Mouse (Mus musculus) ovary, adult 18-20 months (tissue): ENCODE data around the gene Tubgcp5.

Experiments used
- DNase-seq: peaks from one replicate; pipeline ENCODE4 v3.0.0; 2022; ENCODE audit warnings: low spot score, mixed read lengths

The Tubgcp5 gene

DNA sequence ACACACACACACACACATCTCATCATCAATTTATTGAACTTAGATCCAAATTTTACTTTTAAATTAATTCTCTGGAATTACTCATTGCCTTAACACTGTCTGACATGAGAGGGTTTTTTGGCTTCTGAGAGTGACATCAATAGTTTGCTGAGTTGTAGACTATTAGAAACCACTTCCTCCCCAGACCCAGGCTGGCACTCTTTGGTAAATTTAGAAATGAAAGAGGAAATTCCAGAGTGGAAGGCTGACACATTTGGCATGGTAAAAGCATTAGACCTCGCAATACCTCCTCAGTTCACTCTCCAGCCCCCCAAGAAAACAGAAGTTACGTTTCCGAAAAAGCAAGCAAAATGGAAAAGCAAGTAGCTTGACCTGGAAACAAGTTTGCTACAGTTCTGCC lies 58.8 kb downstream of the Tubgcp5 start:
- DNase-seq = no peak

DNA sequence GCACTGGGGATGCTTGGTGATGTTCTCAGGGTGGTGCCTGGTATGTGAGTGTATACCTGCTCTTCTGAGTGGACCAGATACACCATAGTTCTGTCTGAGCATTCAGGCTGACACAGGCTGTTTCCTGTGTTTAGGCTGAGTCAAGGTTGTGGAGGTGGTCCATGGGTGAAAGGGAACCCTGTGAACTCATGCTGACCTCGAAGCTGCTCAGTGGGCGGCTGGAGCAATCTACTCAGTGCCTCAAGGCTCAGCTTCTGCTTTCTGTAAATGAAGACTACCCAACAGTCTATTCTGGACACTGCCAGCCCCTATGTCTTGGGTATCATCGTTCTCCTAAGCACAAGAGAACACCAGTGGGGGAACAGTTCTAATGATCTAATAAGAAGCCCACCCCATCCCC lies 61.6 kb downstream of the Tubgcp5 start:
- no peak for DNase-seq

DNA sequence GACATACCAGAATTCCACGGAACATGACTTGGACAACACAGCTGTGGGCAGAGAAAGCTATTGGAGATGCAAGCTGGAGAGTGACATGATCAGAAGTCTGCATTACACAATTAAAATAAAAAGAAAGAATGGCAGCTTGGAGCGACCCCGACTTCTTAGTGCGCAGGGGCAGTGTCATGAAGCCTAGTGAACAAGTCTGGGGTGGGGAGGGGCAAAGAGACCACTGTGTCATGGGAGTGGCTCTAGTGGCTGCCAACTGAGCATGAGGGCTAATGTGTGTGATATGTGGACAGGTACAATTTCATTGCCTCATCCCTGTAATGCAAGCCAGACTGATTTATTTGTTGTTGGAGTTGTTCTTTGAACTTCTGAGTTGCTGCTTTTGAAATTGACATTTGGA lies 62.8 kb downstream of the Tubgcp5 start:
- DNase-seq = no peak

DNA sequence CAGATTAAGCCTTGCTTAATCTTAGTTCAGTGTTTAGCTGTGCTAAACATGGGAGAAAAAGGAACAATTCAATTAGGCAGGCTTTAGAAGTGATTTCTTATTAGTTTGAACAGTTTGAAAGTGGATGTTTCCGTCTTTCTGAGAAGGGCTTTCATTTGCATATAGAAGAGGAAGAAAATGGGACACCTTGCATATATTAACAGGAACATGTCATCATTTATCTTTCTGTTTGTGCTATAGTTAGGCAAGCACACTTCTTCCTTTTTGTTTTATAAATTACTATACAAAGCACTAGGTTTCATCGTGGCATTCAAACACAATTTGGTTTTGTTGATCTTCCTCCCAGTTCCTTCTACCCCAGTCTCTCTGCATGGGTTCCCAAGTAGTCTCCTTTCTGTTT lies 63.8 kb downstream of the Tubgcp5 start:
- no peak for DNase-seq

DNA sequence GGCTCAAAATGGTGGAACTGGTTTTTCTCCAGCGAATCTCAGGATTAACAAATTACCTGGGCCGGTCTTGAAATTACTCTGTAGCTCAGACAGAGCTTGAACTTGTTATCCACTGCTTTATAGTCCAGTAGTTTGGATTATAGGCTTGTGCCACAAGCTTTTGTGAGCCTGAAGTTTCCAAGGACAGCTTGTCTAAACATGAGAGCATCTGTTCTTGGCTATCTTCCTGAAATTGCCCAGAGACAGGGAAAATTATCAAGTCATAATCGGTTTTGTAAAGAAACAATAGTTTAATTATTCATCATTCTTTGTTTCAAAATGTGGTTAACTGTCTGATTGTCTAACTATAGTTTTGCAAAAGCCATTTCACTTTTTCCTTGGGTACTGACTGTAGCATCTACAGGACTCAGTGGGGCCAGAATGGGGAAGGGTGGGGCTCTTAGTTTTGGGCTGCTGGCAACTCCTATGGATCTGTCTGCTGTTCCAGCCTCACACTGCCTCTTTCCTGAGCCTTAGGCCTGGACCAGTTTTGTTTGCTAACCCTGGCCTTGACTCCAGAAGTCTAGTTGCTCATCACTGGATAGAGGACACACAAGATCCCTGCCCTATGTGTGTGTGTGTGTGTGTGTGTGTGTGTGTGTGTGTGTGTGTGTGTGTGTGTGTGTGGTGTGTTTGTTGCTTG lies 65.0 kb downstream of the Tubgcp5 start:
- DNase-seq = no peak

DNA sequence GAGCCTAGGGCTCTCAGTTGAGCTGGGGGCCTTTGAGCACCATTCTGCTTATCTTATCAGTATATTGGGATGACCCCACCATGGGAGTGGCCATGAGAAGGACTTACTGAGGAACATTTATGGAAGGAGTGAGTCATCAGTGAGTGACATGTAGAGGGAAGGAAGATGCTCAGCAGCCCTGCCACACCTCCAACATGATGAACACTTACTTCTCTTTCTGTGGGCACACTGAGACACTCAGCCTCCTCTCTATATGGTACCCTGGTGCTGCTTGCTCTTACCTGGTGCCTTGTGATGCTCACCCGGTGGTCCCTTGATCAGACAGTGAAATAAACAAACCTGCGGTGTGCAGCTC lies 65.5 kb downstream of the Tubgcp5 start:
- DNase-seq = peak; percentile 30

DNA sequence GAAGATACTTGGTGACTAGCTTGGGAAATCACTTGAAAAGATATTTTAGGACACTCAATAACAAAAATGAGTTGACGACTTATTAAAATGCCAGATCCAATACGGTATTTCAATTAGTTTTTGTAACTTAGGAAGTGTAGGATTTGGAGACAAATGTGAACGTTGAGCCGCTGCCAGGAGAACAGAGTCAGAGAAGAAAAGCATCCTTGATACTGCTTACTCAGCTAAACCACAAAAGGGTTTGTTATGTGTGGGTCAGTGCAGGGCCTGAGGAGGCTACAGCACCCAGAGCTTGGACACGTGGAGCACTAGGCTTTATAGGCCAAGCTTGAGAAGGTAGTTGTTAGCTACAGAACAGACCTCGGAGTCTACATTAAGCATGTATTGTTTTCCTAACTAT lies 66.0 kb downstream of the Tubgcp5 start:
- no peak for DNase-seq

DNA sequence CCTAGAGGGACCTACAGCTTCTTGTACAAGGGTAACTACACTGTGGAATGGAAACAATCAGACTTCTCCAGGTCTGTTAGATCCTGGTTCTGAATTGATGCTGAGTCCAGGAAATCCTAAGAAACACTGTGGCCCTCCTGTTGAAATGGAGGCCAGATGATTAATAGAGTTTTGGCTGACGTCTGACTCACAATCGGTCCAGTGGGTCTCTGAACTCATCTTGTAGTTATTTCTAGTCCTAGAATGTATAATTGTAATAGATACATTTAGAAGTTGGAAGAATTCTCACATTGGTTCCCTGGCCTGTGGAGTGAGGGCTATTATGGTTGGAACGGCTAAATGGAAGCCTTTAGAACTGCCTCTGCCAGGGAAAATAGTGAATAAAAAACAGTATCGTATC lies 67.2 kb downstream of the Tubgcp5 start:
- DNase-seq = no peak

DNA sequence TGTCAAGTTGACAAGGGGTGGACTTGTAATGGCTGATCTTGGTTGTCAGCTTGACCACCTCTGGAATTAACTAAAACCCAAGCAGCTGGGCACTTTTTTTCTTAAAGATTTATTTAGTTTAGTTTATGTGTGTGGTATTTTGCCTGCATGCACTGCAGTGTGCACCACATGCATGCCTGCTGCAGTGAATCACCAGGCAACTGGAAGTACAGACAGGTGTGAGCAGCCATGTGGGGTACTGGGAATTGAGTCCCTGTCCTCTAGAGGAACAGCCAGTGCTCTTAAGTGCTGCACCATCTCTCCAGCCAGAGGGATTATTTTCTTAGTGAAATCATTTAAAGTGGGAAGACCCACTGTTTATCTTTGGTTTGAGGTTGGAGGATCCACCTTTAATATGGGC lies 71.1 kb downstream of the Tubgcp5 start:
- no peak for DNase-seq

DNA sequence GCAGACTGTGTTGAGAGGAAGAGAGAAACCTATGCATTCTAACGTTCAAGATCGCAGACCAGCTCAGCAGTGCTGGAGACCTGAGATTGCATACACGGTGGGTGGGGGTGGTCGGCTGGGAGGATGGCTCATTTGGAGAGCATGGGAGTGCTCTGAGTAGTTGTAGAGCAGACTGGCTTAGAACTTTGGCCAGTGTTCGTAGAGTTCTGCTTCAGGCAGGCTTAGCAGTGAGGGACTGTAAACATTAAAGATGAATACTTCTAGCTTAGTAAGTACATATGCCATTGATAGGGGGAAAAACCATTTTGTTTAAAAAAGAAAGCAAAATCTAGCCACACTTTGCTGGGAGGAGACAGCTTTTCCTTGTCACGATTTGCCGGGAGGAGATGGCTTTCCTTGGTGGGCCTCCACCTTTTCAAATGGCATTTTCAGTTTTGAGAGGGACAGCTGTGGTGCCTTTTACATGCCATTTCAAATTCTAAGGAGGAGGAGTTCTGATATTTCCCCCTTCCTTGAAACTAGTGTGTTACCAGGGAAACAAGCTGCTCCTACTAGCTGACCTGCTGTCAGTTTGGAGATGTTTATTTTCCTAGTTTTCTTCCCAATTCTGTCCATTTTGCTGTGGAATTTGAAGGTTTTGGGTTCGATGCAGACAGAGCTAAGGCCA lies 71.9 kb downstream of the Tubgcp5 start:
- no peak for DNase-seq

DNA sequence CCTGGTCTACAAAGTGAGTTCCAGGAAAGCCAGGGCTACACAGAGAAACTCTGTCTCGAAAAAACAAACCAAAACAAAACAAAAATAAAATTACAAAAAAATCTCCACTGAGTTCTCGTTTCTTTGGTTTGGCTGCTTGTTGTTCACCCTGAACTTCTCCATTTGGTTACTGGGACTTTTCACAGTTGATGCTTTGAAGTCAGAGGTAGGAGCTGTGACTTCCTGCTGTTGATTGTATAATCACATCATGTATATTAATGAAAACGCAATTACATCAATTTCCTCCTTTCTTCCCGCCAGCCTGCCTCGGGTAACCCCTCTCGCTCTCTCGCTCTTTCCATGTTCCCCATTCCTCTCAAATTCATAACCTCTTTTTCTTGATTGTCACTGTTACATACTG lies 74.3 kb downstream of the Tubgcp5 start:
- DNase-seq = no peak

DNA sequence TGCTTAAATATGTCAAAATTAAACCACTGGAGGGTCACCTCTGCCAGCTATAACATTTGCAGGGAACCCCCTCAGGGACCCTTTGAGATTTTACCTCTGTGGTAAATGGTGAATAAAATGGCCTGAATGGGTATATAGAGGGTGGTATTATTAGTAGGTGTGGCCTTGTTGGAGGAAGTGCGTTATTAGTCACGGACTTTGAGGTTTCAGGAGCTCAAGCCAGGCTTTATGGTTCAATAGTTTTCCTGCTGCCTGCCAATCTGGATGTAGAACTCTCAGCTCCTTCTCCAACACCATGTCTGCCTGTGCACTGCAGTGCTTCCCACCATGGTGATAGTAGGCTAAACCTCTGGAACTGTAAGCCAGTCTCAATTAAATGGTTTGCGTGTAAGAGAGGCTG lies 75.3 kb downstream of the Tubgcp5 start:
- DNase-seq = no peak

DNA sequence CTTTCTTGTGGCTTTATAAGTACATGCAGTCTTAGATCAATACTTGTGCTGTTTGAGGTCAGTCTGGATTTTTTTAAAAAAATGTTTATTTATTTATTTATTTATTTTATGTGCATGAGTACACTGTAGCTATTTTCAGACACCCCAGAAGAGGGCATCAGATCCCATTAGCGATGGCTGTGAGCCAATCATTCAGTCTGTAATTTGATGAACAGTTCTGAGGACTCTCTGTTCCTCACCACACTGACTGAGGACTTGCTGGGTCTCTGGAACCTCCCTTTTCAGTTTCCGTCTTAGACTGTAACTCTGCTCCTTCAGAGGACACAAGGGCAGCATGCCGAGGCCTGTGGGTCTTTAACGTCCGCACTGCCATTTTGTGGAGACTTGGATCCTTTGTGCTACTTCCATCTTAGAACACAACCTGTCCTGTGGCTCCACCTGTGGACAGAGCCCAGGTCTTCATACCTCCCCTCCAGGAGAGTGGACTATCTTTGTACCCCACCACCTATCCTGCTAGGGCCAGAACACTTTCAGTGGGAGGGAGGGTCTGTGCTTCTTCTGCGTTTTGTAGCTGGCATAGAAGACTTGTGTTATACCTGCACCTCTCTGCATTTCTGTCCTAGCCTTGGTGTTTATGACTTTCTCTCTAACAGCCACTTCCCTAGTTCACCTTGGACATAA lies 76.5 kb downstream of the Tubgcp5 start:
- DNase-seq = no peak

DNA sequence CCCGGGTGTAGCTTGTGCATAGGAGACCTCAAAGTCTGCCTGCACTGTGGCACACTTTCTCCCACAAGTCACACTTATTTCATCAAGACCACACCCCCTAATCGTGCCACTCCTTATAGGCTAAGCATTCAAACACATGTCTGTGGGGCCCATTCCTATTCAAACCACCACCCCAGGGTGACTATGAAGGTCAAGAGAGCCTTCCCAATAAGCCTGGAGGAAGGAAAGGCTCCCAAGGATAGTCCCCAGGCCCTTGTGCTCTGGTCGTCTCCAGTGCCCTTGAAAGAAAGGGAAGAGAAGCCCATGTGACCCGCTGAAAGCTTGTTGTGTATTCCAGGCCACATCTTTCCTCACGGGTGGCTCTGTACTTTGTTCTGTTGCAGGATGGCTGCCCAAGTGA lies 77.5 kb downstream of the Tubgcp5 start:
- DNase-seq = no peak

DNA sequence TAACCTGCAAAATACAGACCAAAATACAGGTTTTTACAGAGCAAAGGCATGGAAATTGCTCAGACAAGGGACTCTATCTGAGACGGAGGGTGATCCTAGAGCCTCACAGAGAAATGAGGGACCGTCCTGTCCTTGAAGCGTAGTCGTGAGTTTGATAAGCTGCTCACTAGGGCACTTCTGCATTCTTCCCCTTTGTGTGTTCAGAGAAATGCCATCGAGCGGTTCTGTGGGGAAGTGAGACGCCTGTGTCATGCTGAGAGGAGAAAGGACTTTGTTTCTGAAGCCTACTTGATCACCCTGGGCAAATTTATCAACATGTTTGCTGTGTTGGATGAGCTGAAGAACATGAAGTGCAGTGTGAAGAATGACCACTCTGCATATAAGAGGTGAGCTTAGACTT lies 80.7 kb downstream of the Tubgcp5 start:
- DNase-seq = no peak

DNA sequence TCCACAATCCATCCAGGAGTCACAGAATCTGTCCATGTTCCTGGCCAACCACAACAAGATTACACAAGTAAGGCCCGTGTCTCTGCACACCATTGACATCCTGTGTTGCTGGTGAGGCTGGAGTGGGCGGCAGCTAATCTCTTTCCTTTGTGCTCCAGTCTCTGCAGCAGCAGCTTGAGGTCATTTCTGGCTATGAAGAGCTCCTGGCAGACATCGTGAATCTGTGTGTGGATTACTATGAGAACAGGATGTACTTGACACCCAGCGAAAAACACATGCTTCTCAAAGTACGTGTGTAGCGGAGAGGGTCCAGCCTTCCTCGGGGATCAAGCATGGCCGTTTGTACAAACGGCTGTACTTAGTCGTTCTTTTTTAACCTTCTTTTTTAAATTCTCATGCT lies 83.8 kb downstream of the Tubgcp5 start:
- DNase-seq = no peak

DNA sequence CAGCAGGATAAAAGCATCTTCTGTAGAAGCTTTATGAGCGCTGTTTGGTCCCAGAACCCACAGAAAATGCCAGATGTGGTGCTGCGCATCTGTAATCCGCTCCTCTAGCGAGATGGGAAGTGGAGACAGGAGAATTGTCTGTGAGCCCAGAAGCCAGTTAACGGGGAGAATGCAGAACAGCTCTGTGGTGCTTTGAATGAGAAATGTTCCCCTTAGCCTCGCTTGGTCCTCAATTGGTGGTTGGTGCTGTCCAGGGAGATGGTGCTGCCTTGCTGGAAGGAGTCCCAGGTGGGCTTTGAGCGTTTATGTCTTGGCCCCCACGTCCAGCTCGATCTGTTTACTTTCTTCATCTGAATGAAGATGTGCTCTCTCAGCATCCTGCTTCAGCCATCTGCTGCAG lies 86.9 kb downstream of the Tubgcp5 start:
- no peak for DNase-seq
